In the genomic region with DNA sequence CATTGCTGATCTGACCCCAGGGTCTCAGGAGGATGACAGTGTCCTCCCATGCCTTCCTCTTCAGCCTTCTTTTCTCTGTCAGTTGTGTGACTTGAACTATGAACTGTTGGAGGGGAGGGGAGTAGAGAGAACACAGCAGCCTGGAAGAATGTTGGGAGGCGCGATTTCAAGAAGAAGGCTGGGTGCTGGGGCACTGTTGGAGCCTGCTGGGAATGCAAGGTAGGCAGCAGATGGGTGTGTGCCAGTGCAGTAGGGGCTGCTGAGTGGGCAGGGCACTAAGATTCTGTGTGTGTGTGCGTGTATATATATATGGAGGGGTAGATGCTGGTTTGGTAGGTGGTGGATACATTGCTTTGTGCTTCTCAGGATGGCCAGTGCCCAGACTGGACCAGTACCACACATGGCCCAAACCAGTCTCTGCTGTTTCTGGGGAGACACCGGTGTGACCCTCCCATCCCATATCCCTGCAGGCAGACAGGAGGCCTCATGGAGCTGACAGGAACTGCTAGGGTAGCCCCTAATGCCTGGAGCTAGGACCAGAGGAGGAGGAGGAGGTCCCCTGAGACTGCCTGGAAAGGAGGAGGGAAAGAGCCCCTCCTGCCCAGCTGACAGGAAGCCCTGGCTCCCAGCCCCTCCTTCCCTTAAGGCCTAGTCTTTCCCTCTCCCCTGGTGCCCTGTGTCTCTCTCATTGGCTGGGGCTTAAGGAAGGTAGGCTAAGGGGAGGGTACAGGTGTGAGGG, we compare ENCODE assay signal across 8 mouse cellular contexts. TPM values are rescaled to one million over a fixed set of nuclear protein-coding genes. Genes with fewer than 3 reads are reported as not detected.
DNase-seq lines count a peak whose midpoint lies in the region; ATAC-seq and TF ChIP-seq lines count a peak whose summit lies in the region.

No protein-coding gene starts in this region.

- H3K27me3 ChIP-seq in kidney, embryonic 15.5 days = no peaks in the 10 kb centered on the region
- H3K27me3 ChIP-seq in thymus, adult 2 months (ENCODE audit: control insufficient read depth, insufficient read depth, low read length) = no peaks in the 10 kb centered on the region

- H3K4me2 ChIP-seq in kidney, embryonic 15.5 days = peak overlapping the region; percentile 66

- WGBS in kidney, embryonic 15.5 days = 38% methylated on average over 4 of the region's 4 CpGs
- WGBS in thymus, adult 2 months = 91% methylated on average over 4 of the region's 4 CpGs

- H3K4me1 ChIP-seq in kidney, embryonic 15.5 days = peaks cover 92% of the 10 kb centered on the region
- peaks cover 48% of the 10 kb centered on the region for H3K4me1 ChIP-seq in thymus, adult 2 months (replicated peaks; ENCODE audit: control insufficient read depth, insufficient read depth, low read length)

- TF ChIP-seq CTCF in thymus, adult 2 months (IDR thresholded peaks at IDR 0.05; ENCODE audit: borderline replicate concordance, control insufficient read depth, extremely low read depth, insufficient read depth, low read length, poor library complexity) = no peak

- TF ChIP-seq POLR2A in thymus, adult 2 months (IDR thresholded peaks at IDR 0.05; ENCODE audit: control insufficient read depth, extremely low read depth, insufficient read depth, low read length, poor library complexity) = no peak

- no peaks in the 10 kb centered on the region for H3K9me3 ChIP-seq in kidney, embryonic 15.5 days (replicated peaks)

- H3K36me3 ChIP-seq in kidney, embryonic 15.5 days = peaks cover 12% of the 10 kb centered on the region; the same call in 1 of the 2 replicates
- no peaks in the 10 kb centered on the region for H3K36me3 ChIP-seq in thymus, adult 2 months (ENCODE audit: control insufficient read depth, insufficient read depth, low read length)

- ATAC-seq in kidney, embryonic 15.5 days (replicated peaks; ENCODE audit: low FRiP score) = no peak

- DNase-seq in kidney, adult 18-20 months = peak; percentile 35
- DNase-seq in kidney, adult 8-10 months = no peak
- peak; percentile 38 to 45 for DNase-seq in cerebellum, postnatal 10 days
- DNase-seq in heart, adult 18-20 months = peak; percentile 55 to 76
- peak; percentile 51 for DNase-seq in retina, embryonic 14.5 days (ENCODE audit: low spot score)
- no peak for DNase-seq in thymus, adult 2 months
- DNase-seq in urinary bladder, postnatal 25 days (ENCODE audit: low spot score) = no peak

- H3K27ac ChIP-seq in kidney, embryonic 15.5 days = peak overlapping the region; percentile 98
- H3K27ac ChIP-seq in thymus, adult 2 months (ENCODE audit: control insufficient read depth, insufficient read depth, low read length) = no peak overlapping the region

- peak overlapping the region; percentile 29; the same call in 1 of the 2 replicates for H3K9ac ChIP-seq in kidney, embryonic 15.5 days

- no peak overlapping the region for H3K4me3 ChIP-seq in kidney, embryonic 15.5 days (replicated peaks)
- no peak overlapping the region for H3K4me3 ChIP-seq in thymus, adult 2 months (ENCODE audit: control insufficient read depth, insufficient read depth, low read length)

RNA-seq across cellular contexts. Expression of gene Ahdc1, which starts 5.8 kb away (rescaled TPM):
- 10 to 100 TPM; 36.3 to 38.5 TPM for total RNA-seq in heart, adult 18-20 months (2021)
- 7.4 and 10.1 TPM in 2 replicates for polyA plus RNA-seq in kidney, embryonic 15.5 days (2015; fragmentation: Nextera tagmentation; extraction: Ambion mirVana)
- polyA plus RNA-seq in thymus, adult 2 months (2012; rRNA removed) = 59.8 and 78.9 TPM in 2 replicates

RNA-seq across cellular contexts. Expression of gene Fgr, which starts 43.0 kb away (rescaled TPM):
- total RNA-seq in heart, adult 18-20 months (2021) = under 1 TPM; 0.57 to 0.69 TPM
- polyA plus RNA-seq in kidney, embryonic 15.5 days (2015; fragmentation: Nextera tagmentation; extraction: Ambion mirVana) = 0.63 and 0.81 TPM in 2 replicates
- polyA plus RNA-seq in thymus, adult 2 months (2012; rRNA removed) = 15.3 and 15.8 TPM in 2 replicates

Comparison
In these comparisons a context has a peak if more than half of its experiments do, and no peak if none do; other contexts are left out.
1. DNase-seq: peak in kidney, adult 18-20 months (single experiment), cerebellum, postnatal 10 days (2 of 2), heart, adult 18-20 months (2 of 2) and retina, embryonic 14.5 days (single experiment); none in kidney, adult 8-10 months (0 of 2), thymus, adult 2 months (single experiment) and urinary bladder, postnatal 25 days (single experiment).